27 mouse cellular contexts compared by ENCODE assay signal in the genomic region with DNA sequence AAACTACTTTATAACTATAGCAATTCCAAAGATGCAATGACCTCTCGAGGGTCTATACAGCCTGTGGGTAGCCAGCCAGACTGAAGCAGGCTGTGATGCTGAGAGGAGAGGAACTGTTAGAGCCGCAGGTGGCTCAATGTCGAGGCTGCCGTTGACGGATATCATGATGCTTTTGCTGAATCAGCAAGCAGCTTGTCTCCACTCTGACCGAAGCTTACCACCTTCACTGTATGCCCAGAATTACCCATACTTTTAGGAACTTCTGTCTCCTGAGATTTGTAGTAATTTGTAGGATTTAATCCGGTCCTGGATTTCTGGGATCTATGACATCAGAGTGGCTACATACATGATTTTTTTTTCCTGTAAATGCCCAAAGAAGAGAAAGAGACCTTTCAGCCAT.
"Had no signal": no experiment of that assay in that cellular context is flagged by ENCODE, and none has a peak within 500 bp of the region (broad histone marks: within the 10 kb centered on the region; RNA-seq: fewer than 3 reads in every experiment).

No protein-coding gene starts in this region.

- H3K27me3 ChIP-seq: embryonic facial prominence, embryonic 12.5 days; embryonic facial prominence, embryonic 13.5 days; embryonic facial prominence, embryonic 15.5 days; forebrain, embryonic 12.5 days; forebrain, embryonic 13.5 days; forebrain, embryonic 15.5 days had no signal

- H3K4me1 ChIP-seq: embryonic facial prominence, embryonic 10.5 days; embryonic facial prominence, embryonic 12.5 days; embryonic facial prominence, embryonic 13.5 days; embryonic facial prominence, embryonic 15.5 days; forebrain, embryonic 10.5 days; forebrain, embryonic 13.5 days had no signal

- H3K36me3 ChIP-seq: embryonic facial prominence, embryonic 10.5 days; embryonic facial prominence, embryonic 12.5 days; embryonic facial prominence, embryonic 13.5 days; embryonic facial prominence, embryonic 15.5 days; forebrain, embryonic 10.5 days; forebrain, embryonic 12.5 days had no signal

- H3K9ac ChIP-seq: embryonic facial prominence, embryonic 12.5 days; embryonic facial prominence, embryonic 13.5 days; embryonic facial prominence, embryonic 15.5 days; forebrain, embryonic 12.5 days; forebrain, embryonic 13.5 days; forebrain, embryonic 15.5 days; forebrain, postnatal 0 days had no signal

- H3K4me3 ChIP-seq: embryonic facial prominence, embryonic 10.5 days; embryonic facial prominence, embryonic 12.5 days; embryonic facial prominence, embryonic 13.5 days; embryonic facial prominence, embryonic 15.5 days; erythroblast, embryonic 14.5 days; forebrain, embryonic 10.5 days; forebrain, embryonic 12.5 days; forebrain, embryonic 13.5 days; forebrain, embryonic 15.5 days; gastrocnemius, adult 2 months; heart, adult 2 months had no signal

- H3K4me2 ChIP-seq: embryonic facial prominence, embryonic 12.5 days; embryonic facial prominence, embryonic 13.5 days; embryonic facial prominence, embryonic 15.5 days; forebrain, embryonic 12.5 days; forebrain, embryonic 13.5 days; forebrain, embryonic 15.5 days had no signal

- ATAC-seq: forebrain, embryonic 13.5 days; forebrain, embryonic 14.5 days; forebrain, embryonic 15.5 days; forebrain, embryonic 16.5 days; forebrain, postnatal 0 days had no signal

- H3K9me3 ChIP-seq: embryonic facial prominence, embryonic 10.5 days; embryonic facial prominence, embryonic 12.5 days; embryonic facial prominence, embryonic 13.5 days; embryonic facial prominence, embryonic 15.5 days; forebrain, embryonic 10.5 days; forebrain, embryonic 12.5 days; forebrain, embryonic 13.5 days; forebrain, embryonic 15.5 days had no signal

- DNase-seq: cerebellum, adult 9-10 months; cerebellum, adult 9-11 months; cerebellum, postnatal 10 days; cerebellum, postnatal 14 days; cerebellum, postnatal 25 days; cerebellum, postnatal 36 days; embryo, embryonic 11 days; forebrain, postnatal 0 days; gastrocnemius, adult 2 months; gastrocnemius, postnatal 10 days; gastrocnemius, postnatal 14 days; gastrocnemius, postnatal 25 days; gastrocnemius, postnatal 36 days; heart, adult 11 months; heart, adult 18-20 months; heart, adult 2 months had no signal

- H3K27ac ChIP-seq: embryonic facial prominence, embryonic 10.5 days; embryonic facial prominence, embryonic 12.5 days; embryonic facial prominence, embryonic 13.5 days; embryonic facial prominence, embryonic 15.5 days; forebrain, embryonic 10.5 days; forebrain, embryonic 12.5 days; forebrain, embryonic 13.5 days; forebrain, embryonic 15.5 days; gastrocnemius, adult 2 months; heart, adult 2 months had no signal
